Mouse (Mus musculus) heart, embryonic 15.5 days (tissue): ENCODE results near the gene Smim13. TPM values are rescaled to one million over a fixed set of nuclear protein-coding genes. Genes with fewer than 3 reads are reported as not detected.
A peak's percentile ranks its signal among the peaks of the same experiment; 100 is the strongest.

Source experiments
- ATAC-seq: fragments of 200-750 bp; cut with Nextera tagmentation; replicated peaks from 2 replicates; pipeline ENCODE4 v1.8.0; 2017; ENCODE audit warnings: low read depth, moderate TSS enrichment; ENCODE audit not compliant: insufficient number of reproducible peaks, insufficient read depth, low FRiP score
- H3K27ac ChIP-seq: fragments of 300-500 bp; sonication (generic); 2 replicates; pipeline ENCODE4 v1.5.1; 2015; ENCODE audit warnings: mild to moderate bottlenecking, inconsistent platforms
- H3K27me3 ChIP-seq: fragments of 300-500 bp; sonication (generic); 2 replicates; pipeline ENCODE4 v1.6.1; 2015; ENCODE audit warnings: inconsistent platforms
- H3K36me3 ChIP-seq: fragments of 300-500 bp; sonication (generic); 2 replicates; pipeline ENCODE4 v1.6.1; 2015; ENCODE audit warnings: mild to moderate bottlenecking, inconsistent platforms
- H3K4me1 ChIP-seq: fragments of 300-500 bp; sonication (generic); replicated peaks from 2 replicates; pipeline ENCODE4 v1.6.1; 2015; ENCODE audit warnings: inconsistent platforms
- H3K4me2 ChIP-seq: fragments of 300-500 bp; sonication (generic); 2 replicates; pipeline ENCODE4 v1.6.1; 2015; ENCODE audit warnings: inconsistent platforms, mild to moderate bottlenecking, moderate library complexity
- H3K4me3 ChIP-seq: fragments of 300-500 bp; sonication (generic); 2 replicates; pipeline ENCODE4 v1.5.1; 2015; ENCODE audit warnings: mild to moderate bottlenecking, inconsistent platforms
- H3K9ac ChIP-seq: fragments of 300-500 bp; sonication (generic); 2 replicates; pipeline ENCODE4 v1.6.1; 2015; ENCODE audit warnings: mild to moderate bottlenecking, inconsistent platforms
- H3K9me3 ChIP-seq: fragments of 300-500 bp; sonication (generic); replicated peaks from 2 replicates; pipeline ENCODE4 v1.6.1; 2016; ENCODE audit warnings: inconsistent platforms
- WGBS: fragments of 180-500 bp; shearing (Covaris S2); methylation state at CpG from one replicate; pipeline ENCODE4 v1.1.7; 2015; ENCODE audit warnings: mixed read lengths; 5-methylcytosine and 5-hydroxymethylcytosine counted together
- polyA plus RNA-seq: library from polyadenylated mRNA; unstranded; fragments of >200 nt; fragmentation: Nextera tagmentation; extraction: Ambion mirVana; gene quantifications from 2 replicates; pipeline ENCODE4 v1.2.1, GENCODE M21; 2015

Smim13 gene
- polyA plus RNA-seq, 1 experiment from 2014 or later: 9.6 TPM

DNA sequence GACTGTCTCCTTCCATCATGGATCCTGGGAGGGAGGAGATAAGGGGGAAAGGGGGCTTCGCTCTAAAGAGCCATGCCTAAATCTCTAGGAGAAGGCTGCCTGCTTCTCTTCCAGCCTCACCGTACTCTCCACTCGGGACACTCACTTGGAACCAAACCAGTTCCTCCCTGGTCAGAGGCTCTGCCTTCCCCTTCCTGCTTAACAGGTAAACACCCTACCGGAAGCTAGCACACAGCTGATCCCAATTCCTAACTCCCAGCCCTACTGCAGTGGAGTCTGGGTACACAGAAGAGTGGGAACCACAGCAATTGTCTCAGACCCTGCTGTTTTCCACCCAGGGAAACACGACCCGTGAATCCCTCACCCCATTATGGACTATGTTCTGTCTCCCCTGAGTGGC is 46.2 kb downstream of the Smim13 start:
- peaks cover 7% of the 10 kb centered on the region for H3K27me3 ChIP-seq
- H3K9ac ChIP-seq: no peak overlapping the region
- H3K9me3 ChIP-seq: no peaks in the 10 kb centered on the region
- H3K4me2 ChIP-seq: no peak overlapping the region
- H3K27ac ChIP-seq: no peak overlapping the region
- 47% methylated on average over 6 of the region's 6 CpGs for WGBS
- no peak for ATAC-seq
- no peaks in the 10 kb centered on the region for H3K36me3 ChIP-seq
- peaks cover 7% of the 10 kb centered on the region for H3K4me1 ChIP-seq
- H3K4me3 ChIP-seq: no peak overlapping the region

DNA sequence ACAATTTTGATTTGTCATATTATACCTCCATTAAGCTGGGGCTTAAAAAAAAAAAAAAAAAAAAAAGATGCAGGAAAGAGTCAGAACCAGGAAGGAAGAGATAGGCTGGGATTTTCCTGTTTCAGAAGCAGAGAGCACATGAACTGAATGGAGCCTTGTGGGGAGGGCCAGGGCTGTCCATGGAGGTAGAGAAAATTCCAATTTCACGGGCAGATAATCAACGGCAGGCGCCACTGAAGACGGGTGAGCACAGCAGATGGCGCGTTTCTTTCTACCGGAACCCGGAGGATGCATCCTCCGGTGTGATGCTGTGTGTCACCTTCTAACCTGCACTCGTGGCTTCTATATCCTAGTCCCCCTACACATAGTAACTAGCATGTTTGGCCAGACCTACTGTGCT is 46.8 kb downstream of the Smim13 start:
- no peak for ATAC-seq
- peaks cover 8% of the 10 kb centered on the region for H3K27me3 ChIP-seq
- no peak overlapping the region for H3K9ac ChIP-seq
- H3K4me3 ChIP-seq: no peak overlapping the region
- no peaks in the 10 kb centered on the region for H3K9me3 ChIP-seq
- peaks cover 7% of the 10 kb centered on the region for H3K4me1 ChIP-seq
- H3K4me2 ChIP-seq: no peak overlapping the region
- WGBS: 75% methylated on average over 10 of the region's 10 CpGs
- H3K27ac ChIP-seq: no peak overlapping the region
- H3K36me3 ChIP-seq: no peaks in the 10 kb centered on the region

- Histone ChIP-seq H3K27me3 (peaks cover 10% of the 10 kb centered on the region), H3K4me1 (peaks cover 7% of the 10 kb centered on the region), H3K27ac (no peak overlapping the region), H3K4me3 (no peak overlapping the region), H3K36me3 (no peaks in the 10 kb centered on the region), H3K4me2 (no peak overlapping the region), H3K9ac (no peak overlapping the region), H3K9me3 (no peaks in the 10 kb centered on the region)
- no peak for ATAC-seq
- 3% methylated on average over 2 of the region's 2 CpGs for WGBS
These were observed 48.9 kb downstream of the Smim13 start for GRCm38 (mm10) chr13:41298533-41298932.

- no peak for ATAC-seq
- WGBS: 53% methylated on average over 5 of the region's 5 CpGs
These were observed 49.4 kb downstream of the Smim13 start for GRCm38 (mm10) chr13:41298996-41299395.

DNA sequence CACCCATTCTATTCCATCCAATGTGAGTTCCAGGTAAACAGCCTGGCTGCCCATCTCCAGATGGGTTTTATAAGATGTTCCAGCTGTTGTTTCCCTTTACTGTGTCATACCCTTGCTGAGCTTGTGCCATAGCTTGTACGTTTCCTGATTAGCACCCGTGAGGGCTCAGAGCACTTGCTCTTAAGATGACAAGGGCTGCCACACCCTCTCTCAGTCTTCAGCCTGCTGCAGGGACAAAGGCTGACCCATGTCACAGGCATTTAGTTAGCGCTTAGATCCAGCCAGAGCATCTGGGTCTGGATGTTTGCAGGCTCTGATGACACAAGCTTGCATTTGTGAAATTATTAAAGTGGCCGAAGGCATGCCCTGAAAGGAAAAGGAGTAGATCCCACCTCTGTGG is 50.4 kb downstream of the Smim13 start:
- Histone ChIP-seq H3K9me3 (no peaks in the 10 kb centered on the region), H3K4me3 (no peak overlapping the region), H3K36me3 (no peaks in the 10 kb centered on the region), H3K4me1 (peaks cover 7% of the 10 kb centered on the region), H3K27me3 (peaks cover 10% of the 10 kb centered on the region), H3K27ac (no peak overlapping the region), H3K4me2 (no peak overlapping the region), H3K9ac (no peak overlapping the region)
- WGBS: 37% methylated on average over 4 of the region's 4 CpGs
- no peak for ATAC-seq

More at GRCm38 (mm10) chr13:41298996-41299395, 49.4 kb downstream of the Smim13 start:
- Histone ChIP-seq H3K9me3 (no peaks in the 10 kb centered on the region), H3K27me3 (peaks cover 10% of the 10 kb centered on the region), H3K4me3 (no peak overlapping the region), H3K9ac (no peak overlapping the region), H3K36me3 (no peaks in the 10 kb centered on the region), H3K4me1 (peaks cover 7% of the 10 kb centered on the region), H3K27ac (no peak overlapping the region), H3K4me2 (no peak overlapping the region)

DNA sequence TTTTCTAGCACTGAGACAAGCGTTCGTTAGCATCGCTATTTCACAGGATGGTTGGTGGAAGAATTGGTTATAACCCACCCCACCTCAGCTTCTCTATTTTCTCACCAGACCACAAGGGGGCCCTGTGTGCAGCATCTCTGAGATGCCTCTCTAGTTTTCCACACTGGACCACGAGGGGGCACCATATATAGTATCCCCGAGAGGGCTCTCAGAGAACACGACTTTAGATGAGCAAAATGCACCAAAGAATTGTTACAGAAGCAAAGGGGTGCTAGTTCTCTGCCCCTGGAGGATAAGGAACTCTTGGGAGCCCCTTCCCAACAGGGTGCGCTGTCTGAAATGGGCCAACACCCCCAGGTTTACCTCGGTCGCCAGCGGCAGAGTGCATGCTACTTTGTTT is 53.1 kb downstream of the Smim13 start:
- Histone ChIP-seq H3K9ac (no peak overlapping the region), H3K27ac (no peak overlapping the region), H3K4me3 (no peak overlapping the region), H3K9me3 (no peaks in the 10 kb centered on the region), H3K36me3 (no peaks in the 10 kb centered on the region), H3K4me1 (peaks cover 7% of the 10 kb centered on the region), H3K27me3 (peaks cover 4% of the 10 kb centered on the region; the same call in 1 of the 2 replicates), H3K4me2 (0 out of 2 replicates have a peak overlapping the region, but pooled peaks have one; percentile 15)
- ATAC-seq: no peak
- 61% methylated on average over 10 of the region's 10 CpGs for WGBS

DNA sequence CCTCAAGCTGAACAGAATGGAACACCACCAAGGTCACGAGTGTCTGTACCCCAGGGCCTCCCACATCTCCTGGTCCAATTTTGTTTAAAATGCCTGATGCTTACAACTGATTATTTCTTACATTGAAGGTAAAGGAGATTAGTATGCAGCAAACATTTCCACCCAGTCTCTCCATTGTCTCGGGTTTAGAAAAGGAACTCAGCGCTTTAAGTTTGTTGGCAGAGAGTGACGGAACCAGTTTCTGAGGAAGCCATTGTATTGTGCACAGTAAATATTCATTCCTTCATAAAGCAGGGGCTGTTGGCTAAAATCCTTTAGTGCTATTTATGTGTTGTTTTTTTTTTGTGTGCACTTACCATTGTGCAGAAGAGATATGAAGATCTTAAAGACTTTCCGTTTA is 71.1 kb downstream of the Smim13 start:
- Histone ChIP-seq H3K27ac (no peak overlapping the region), H3K27me3 (no peaks in the 10 kb centered on the region), H3K4me2 (no peak overlapping the region), H3K9me3 (no peaks in the 10 kb centered on the region), H3K36me3 (peaks cover 26% of the 10 kb centered on the region), H3K4me3 (no peak overlapping the region), H3K4me1 (no peaks in the 10 kb centered on the region), H3K9ac (no peak overlapping the region)
- WGBS: 78% methylated on average over 5 of the region's 5 CpGs
- ATAC-seq: no peak

DNA sequence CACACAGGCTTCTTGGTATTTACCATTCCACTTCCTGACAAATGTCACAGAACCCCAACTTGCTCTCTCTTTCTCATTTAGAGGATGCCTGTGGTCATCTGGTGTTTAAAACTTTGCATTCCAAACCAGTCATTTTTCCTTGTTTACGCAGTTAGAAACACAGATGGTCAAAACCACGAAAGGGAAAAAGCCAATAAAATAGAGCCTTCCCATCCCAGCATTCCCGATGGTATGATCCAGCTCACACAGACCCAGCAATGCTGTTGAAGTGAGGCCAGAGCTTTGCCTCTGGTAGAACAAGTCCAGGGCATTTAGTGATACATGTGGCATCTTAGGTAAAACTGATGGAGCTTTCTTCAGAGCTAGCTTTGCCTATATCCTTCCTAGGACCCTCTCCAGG is 71.8 kb downstream of the Smim13 start:
- H3K36me3 ChIP-seq: peaks cover 19% of the 10 kb centered on the region
- no peak overlapping the region for H3K4me3 ChIP-seq
- H3K27ac ChIP-seq: no peak overlapping the region
- 77% methylated on average over 3 of the region's 3 CpGs for WGBS
- no peak overlapping the region for H3K4me2 ChIP-seq
- no peaks in the 10 kb centered on the region for H3K9me3 ChIP-seq
- ATAC-seq: no peak
- H3K4me1 ChIP-seq: no peaks in the 10 kb centered on the region
- H3K9ac ChIP-seq: no peak overlapping the region
- H3K27me3 ChIP-seq: no peaks in the 10 kb centered on the region

- no peak for ATAC-seq
- 72% methylated on average over 4 of the region's 4 CpGs for WGBS
These were observed 75.0 kb downstream of the Smim13 start for GRCm38 (mm10) chr13:41324631-41325030.

DNA sequence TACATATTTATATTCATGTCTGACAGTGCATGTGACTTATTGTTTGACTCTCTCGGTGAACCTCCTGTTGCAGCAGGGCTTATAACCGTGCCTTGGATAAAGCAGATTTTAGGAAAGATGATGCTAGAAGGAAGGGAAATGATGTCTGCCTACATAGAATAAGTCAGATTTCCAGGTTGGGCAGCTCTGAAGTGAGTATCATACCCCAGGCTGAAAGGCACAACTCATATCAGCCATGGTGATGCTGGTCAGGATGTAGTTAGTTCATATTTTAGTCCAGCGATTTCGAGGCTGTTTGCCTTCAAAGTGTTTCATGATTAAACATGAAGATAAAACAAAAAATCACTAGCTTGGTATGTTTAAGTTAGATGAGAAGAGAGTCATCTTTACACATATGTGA is 75.7 kb downstream of the Smim13 start:
- Histone ChIP-seq H3K27ac (no peak overlapping the region), H3K4me2 (no peak overlapping the region), H3K9ac (no peak overlapping the region), H3K4me3 (no peak overlapping the region), H3K36me3 (peaks cover 4% of the 10 kb centered on the region; the same call in 1 of the 2 replicates), H3K9me3 (no peaks in the 10 kb centered on the region), H3K27me3 (no peaks in the 10 kb centered on the region), H3K4me1 (peaks cover 8% of the 10 kb centered on the region)
- 86% methylated on average over 4 of the region's 4 CpGs for WGBS
- no peak for ATAC-seq

More at GRCm38 (mm10) chr13:41324631-41325030, 75.0 kb downstream of the Smim13 start:
- peaks cover 3% of the 10 kb centered on the region; the same call in 1 of the 2 replicates for H3K4me1 ChIP-seq
- no peaks in the 10 kb centered on the region; the same call in 1 of the 2 replicates for H3K36me3 ChIP-seq
- no peak overlapping the region for H3K4me3 ChIP-seq
- H3K9ac ChIP-seq: no peak overlapping the region
- no peaks in the 10 kb centered on the region for H3K27me3 ChIP-seq
- H3K4me2 ChIP-seq: no peak overlapping the region
- no peaks in the 10 kb centered on the region for H3K9me3 ChIP-seq
- H3K27ac ChIP-seq: no peak overlapping the region

DNA sequence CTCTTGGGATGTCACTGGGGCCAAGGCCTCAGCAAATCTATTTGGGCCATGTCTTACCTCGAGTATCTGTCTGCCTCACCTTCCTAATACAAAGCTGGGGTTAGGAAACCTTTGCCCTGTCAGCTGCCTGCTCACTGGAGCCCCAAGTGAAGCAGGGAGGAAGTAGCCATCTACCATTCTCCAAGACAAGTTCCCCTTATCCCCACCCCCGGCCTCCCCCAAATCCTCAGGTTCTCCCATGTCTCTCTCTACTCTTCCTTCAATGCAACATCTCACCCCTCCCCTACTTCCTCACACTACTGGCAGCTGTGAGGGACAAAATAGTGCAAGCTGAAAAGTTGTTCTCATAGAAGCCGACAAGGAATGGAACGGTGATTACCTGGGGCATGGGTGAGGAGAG is 76.5 kb downstream of the Smim13 start:
- Histone ChIP-seq H3K36me3 (peaks cover 5% of the 10 kb centered on the region; the same call in 1 of the 2 replicates), H3K4me3 (no peak overlapping the region), H3K4me2 (no peak overlapping the region), H3K9ac (no peak overlapping the region), H3K9me3 (no peaks in the 10 kb centered on the region), H3K4me1 (peaks cover 16% of the 10 kb centered on the region), H3K27ac (no peak overlapping the region), H3K27me3 (no peaks in the 10 kb centered on the region)
- 84% methylated on average over 4 of the region's 4 CpGs for WGBS
- no peak for ATAC-seq
